Mouse (Mus musculus) cerebellum, adult 2 months (tissue): ENCODE measurements at regions not wholly inside any gene's neighbourhood (a gene's known extent, or its start where the extent isn't known, plus 50 kb on each side); places are given as distances from the start of the nearest gene placed in this dataset.
A peak's percentile ranks its signal among the peaks of the same experiment; 100 is the strongest.
"Not testable (repeated sequence)": the region's sequence is repeated elsewhere in the genome, so short reads cannot be mapped to it uniquely, and the experiment has no call there.

ENCODE experiments used
- DNase-seq, 2 experiments: peaks; one replicate each; pipeline ENCODE4 v3.0.0; 2021
- H3K27ac ChIP-seq: fragments of 200-500 bp; 2 replicates; pipeline ENCODE4 v1.5.1; 2012; ENCODE audit warnings: low read length, control low read depth, inconsistent platforms; ENCODE audit not compliant: insufficient read depth
- H3K27me3 ChIP-seq: fragments of 200-500 bp; 2 replicates; pipeline ENCODE4 v1.6.1; 2012; ENCODE audit warnings: inconsistent platforms, mild to moderate bottlenecking, low read length, moderate library complexity; ENCODE audit not compliant: control insufficient read depth, insufficient read depth
- H3K4me1 ChIP-seq: fragments of 200-500 bp; 2 replicates; pipeline ENCODE4 v1.6.1; 2011; ENCODE audit warnings: low read length; ENCODE audit not compliant: control insufficient read depth, insufficient read depth
- H3K4me3 ChIP-seq: fragments of 200-500 bp; replicated peaks from 2 replicates; pipeline ENCODE3; 2011; ENCODE audit warnings: mild to moderate bottlenecking, low read depth, low read length, control low read depth; ENCODE audit not compliant: insufficient read depth
- CTCF ChIP-seq: fragments of 200-500 bp; IDR thresholded peaks from 2 replicates; pipeline ENCODE4 v1.5.1; 2011; ENCODE audit warnings: low read depth, mild to moderate bottlenecking, control low read depth, low read length, moderate library complexity, borderline replicate concordance; ENCODE audit not compliant: insufficient read depth
- POLR2A ChIP-seq: fragments of 200-500 bp; IDR thresholded peaks from 2 replicates; pipeline ENCODE4 v1.6.1; 2011; ENCODE audit warnings: low read length, control low read depth, borderline replicate concordance; ENCODE audit not compliant: insufficient read depth
- WGBS: fragments of 180-500 bp; shearing (Covaris S2); methylation state at CpG from one replicate; pipeline ENCODE4 v1.1.7; 2018; 5-methylcytosine and 5-hydroxymethylcytosine counted together

- no peaks in the 10 kb centered on the region for H3K27me3 ChIP-seq
- H3K4me3 ChIP-seq, result no peak overlapping the region
- DNase-seq, result no peak
- 80% methylated on average over 6 of the region's 6 CpGs for WGBS
- no peak overlapping the region for H3K27ac ChIP-seq
- H3K4me1 ChIP-seq, result no peaks in the 10 kb centered on the region
- no peak for TF ChIP-seq POLR2A
- TF ChIP-seq CTCF, result no peak
Observed at GRCm38 (mm10) chr9:33629731-33630473, 855.8 kb upstream of the Kirrel3 start.

- 66% methylated on average over 5 of the region's 5 CpGs for WGBS
- H3K27ac ChIP-seq, result no peak overlapping the region
- H3K4me3 ChIP-seq, result no peak overlapping the region
- no peaks in the 10 kb centered on the region for H3K4me1 ChIP-seq
- DNase-seq, result no peak
- no peaks in the 10 kb centered on the region for H3K27me3 ChIP-seq
- TF ChIP-seq POLR2A (no peak), CTCF (no peak)
Observed at GRCm38 (mm10) chr9:33662978-33663377, 822.7 kb upstream of the Kirrel3 start.

GRCm38 (mm10) chr9:33681129-33681528 lies 804.6 kb upstream of the Kirrel3 start:
- Histone ChIP-seq H3K27me3 (no peaks in the 10 kb centered on the region), H3K4me1 (no peaks in the 10 kb centered on the region; the same call in 1 of the 2 replicates), H3K4me3 (no peak overlapping the region), H3K27ac (no peak overlapping the region)
- WGBS, result 5% methylated on average over 1 of the region's 1 CpGs
- DNase-seq, result peak; percentile 45 to 87
- TF ChIP-seq CTCF, result no peak
- TF ChIP-seq POLR2A, result no peak

- WGBS, result 59% methylated on average over 4 of the region's 4 CpGs
- H3K4me3 ChIP-seq, result no peak overlapping the region
- TF ChIP-seq POLR2A (no peak), CTCF (no peak)
Observed at GRCm38 (mm10) chr9:33691731-33692130, 794.0 kb upstream of the Kirrel3 start.

GRCm38 (mm10) chr9:33717614-33718013 lies 768.1 kb upstream of the Kirrel3 start:
- Histone ChIP-seq H3K27ac (no peak overlapping the region), H3K4me1 (no peaks in the 10 kb centered on the region), H3K27me3 (no peaks in the 10 kb centered on the region), H3K4me3 (no peak overlapping the region)
- TF ChIP-seq POLR2A (no peak), CTCF (no peak; the same call in 1 of the 2 replicates)
- DNase-seq, result no peak
- WGBS, result 51% methylated on average over 2 of the region's 2 CpGs

More at GRCm38 (mm10) chr9:33691731-33692130, 794.0 kb upstream of the Kirrel3 start:
- no peak for DNase-seq
- no peak overlapping the region for H3K27ac ChIP-seq
- no peaks in the 10 kb centered on the region for H3K4me1 ChIP-seq
- H3K27me3 ChIP-seq, result no peaks in the 10 kb centered on the region

GRCm38 (mm10) chr9:33724811-33725210 lies 760.9 kb upstream of the Kirrel3 start:
- H3K27me3 ChIP-seq, result no peaks in the 10 kb centered on the region
- H3K4me3 ChIP-seq, result no peak overlapping the region
- H3K27ac ChIP-seq, result peak overlapping the region; percentile 91
- TF ChIP-seq CTCF (no peak), POLR2A (no peak)
- peak; percentile 67 to 84 for DNase-seq
- WGBS, result 9% methylated on average over 1 of the region's 1 CpGs
- peaks cover 8% of the 10 kb centered on the region; the same call in 1 of the 2 replicates for H3K4me1 ChIP-seq

GRCm38 (mm10) chr9:33728058-33728457 lies 757.6 kb upstream of the Kirrel3 start:
- WGBS, result 78% methylated on average over 27 of the region's 37 CpGs
- not testable (repeated sequence) for H3K27ac ChIP-seq, H3K27me3 ChIP-seq, H3K4me3 ChIP-seq, H3K4me1 ChIP-seq, DNase-seq

GRCm38 (mm10) chr9:33760701-33761100 lies 725.0 kb upstream of the Kirrel3 start:
- Histone ChIP-seq H3K4me1 (no peaks in the 10 kb centered on the region), H3K27ac (no peak overlapping the region), H3K27me3 (no peaks in the 10 kb centered on the region), H3K4me3 (no peak overlapping the region)
- TF ChIP-seq CTCF (no peak), POLR2A (no peak)
- no peak for DNase-seq

GRCm38 (mm10) chr9:33766235-33766634 lies 719.5 kb upstream of the Kirrel3 start:
- DNase-seq, result peak in 1 of 2 experiments; percentile 36
- no peak overlapping the region for H3K4me3 ChIP-seq
- no peaks in the 10 kb centered on the region for H3K27me3 ChIP-seq
- TF ChIP-seq POLR2A, result no peak
- no peak for TF ChIP-seq CTCF
- H3K27ac ChIP-seq, result no peak overlapping the region
- H3K4me1 ChIP-seq, result peaks cover 4% of the 10 kb centered on the region; the same call in 1 of the 2 replicates
- 48% methylated on average over 2 of the region's 2 CpGs for WGBS
